In genomic region chr14:78984296-78984695, GRCm38 (mm10) we compare ENCODE assay signal across 10 mouse cellular contexts.
DNase-seq lines count a peak whose midpoint lies in the region; ATAC-seq and TF ChIP-seq lines count a peak whose summit lies in the region.
"Had no signal": no experiment of that assay in that cellular context is flagged by ENCODE, and none has a peak within 500 bp of the region (broad histone marks: within the 10 kb centered on the region; RNA-seq: fewer than 3 reads in every experiment).

No protein-coding gene starts in this region.

- no peak for TF ChIP-seq EP300 in MEL (IDR thresholded peaks at IDR 0.05; ENCODE audit: low read depth in 1 of 2, low read length in 2 of 2)

- no peaks in the 10 kb centered on the region for H3K79me2 ChIP-seq in MEL (ENCODE audit: control insufficient read depth, insufficient read depth, low read length, poor library complexity)

- no peak for TF ChIP-seq POLR2A in MEL (IDR thresholded peaks at IDR 0.05; ENCODE audit: control insufficient read depth in 1 of 2, insufficient read depth in 1 of 2, low read depth in 1 of 2, low read length in 2 of 2, poor library complexity in 1 of 2)

- no peak overlapping the region for H3K4me2 ChIP-seq in liver, embryonic 12.5 days
- H3K4me2 ChIP-seq: hindbrain, embryonic 15.5 days had no signal

- TF ChIP-seq RAD21 in MEL (IDR thresholded peaks at IDR 0.05; ENCODE audit: low read depth, low read length), result no peak

- H3K9ac ChIP-seq in MEL (ENCODE audit: control insufficient read depth, low read depth, low read length, poor library complexity, severe bottlenecking), result no peak overlapping the region
- no peak overlapping the region for H3K9ac ChIP-seq in liver, embryonic 12.5 days
- H3K9ac ChIP-seq: hindbrain, embryonic 15.5 days had no signal

- no peaks in the 10 kb centered on the region for H3K27me3 ChIP-seq in MEL (ENCODE audit: control insufficient read depth in 1 of 2, insufficient read depth in 2 of 2, low read length in 2 of 2)
- H3K27me3 ChIP-seq in liver, embryonic 12.5 days (replicated peaks), result no peaks in the 10 kb centered on the region
- H3K27me3 ChIP-seq: hindbrain, embryonic 15.5 days had no signal

- ATAC-seq in liver, embryonic 12.5 days, result no peak

- no peak overlapping the region for H3K4me3 ChIP-seq in MEL (ENCODE audit: control insufficient read depth in 1 of 2, insufficient read depth in 1 of 2, low read depth in 2 of 2, low read length in 2 of 2)
- H3K4me3 ChIP-seq in liver, embryonic 12.5 days, result no peak overlapping the region
- H3K4me3 ChIP-seq: hindbrain, embryonic 15.5 days had no signal

- H3K36me3 ChIP-seq in MEL (ENCODE audit: control insufficient read depth in 1 of 2, insufficient read depth in 2 of 2, low read length in 2 of 2), result peaks cover 0 to 2% of the 10 kb centered on the region in 2 experiments; a peak in 3 of 4 replicates
- no peaks in the 10 kb centered on the region for H3K36me3 ChIP-seq in liver, embryonic 12.5 days
- H3K36me3 ChIP-seq: hindbrain, embryonic 15.5 days had no signal

- peak; percentile 10 to 16 for DNase-seq in kidney, adult 8-10 months
- no peak for DNase-seq in kidney, adult 18-20 months
- peak; percentile 72 for DNase-seq in MEL (ENCODE audit: low read depth, low spot score)
- DNase-seq in brain, adult 2 months (ENCODE audit: low read depth, low spot score), result peak; percentile 77
- peak; percentile 22 to 31 for DNase-seq in left cerebral cortex, adult 18-20 months (ENCODE audit: low spot score in 2 of 2)
- DNase-seq in Muller cell, postnatal 12 days (ENCODE audit: inconsistent ontology term), result no peak
- DNase-seq in neural tube, embryonic 10.5 days (ENCODE audit: extremely low spot score, low spot score), result no peak
- DNase-seq: cerebellum, adult 2 months had no signal

- peaks cover 0 to 3% of the 10 kb centered on the region in 2 experiments; a peak in 1 of 4 replicates for H3K4me1 ChIP-seq in MEL (ENCODE audit: control insufficient read depth in 1 of 2, insufficient read depth in 2 of 2, low read length in 2 of 2)
- no peaks in the 10 kb centered on the region for H3K4me1 ChIP-seq in liver, embryonic 12.5 days
- H3K4me1 ChIP-seq: hindbrain, embryonic 15.5 days had no signal

- no peak overlapping the region for H3K27ac ChIP-seq in MEL (ENCODE audit: control insufficient read depth, low read depth, low read length)
- no peak overlapping the region for H3K27ac ChIP-seq in liver, embryonic 12.5 days
- H3K27ac ChIP-seq: hindbrain, embryonic 15.5 days had no signal

- TF ChIP-seq CTCF in MEL (IDR thresholded peaks at IDR 0.05 in 2 of 3, conservative IDR thresholded peaks at IDR 0.05 in 1 of 3; ENCODE audit: control insufficient read depth in 1 of 3, insufficient read depth in 1 of 3, low read depth in 2 of 3, low read length in 3 of 3, poor library complexity in 1 of 3, severe bottlenecking in 1 of 3), result no peak

- 66% methylated on average over 2 of the region's 2 CpGs for WGBS in liver, embryonic 12.5 days (ENCODE audit: insufficient replicate concordance)

- H3K9me3 ChIP-seq in MEL (replicated peaks; ENCODE audit: insufficient read depth, low read length), result no peaks in the 10 kb centered on the region
- no peaks in the 10 kb centered on the region for H3K9me3 ChIP-seq in liver, embryonic 12.5 days (replicated peaks)
- H3K9me3 ChIP-seq: hindbrain, embryonic 15.5 days had no signal

TF ChIP-seq in MEL, 35 proteins besides CTCF, POLR2A, EP300 and RAD21:
- TF ChIP-seq KAT2A (conservative IDR thresholded peaks at IDR 0.05; ENCODE audit: low read depth, low read length) (no peak), SIN3A (IDR thresholded peaks at IDR 0.05; ENCODE audit: low read length) (no peak), MAFK (IDR thresholded peaks at IDR 0.05; ENCODE audit: borderline replicate concordance, low read depth, low read length) (no peak), NRF1 (IDR thresholded peaks at IDR 0.05; ENCODE audit: insufficient read depth, low read depth, low read length, poor library complexity, severe bottlenecking) (no peak), ETS1 (IDR thresholded peaks at IDR 0.05; ENCODE audit: low read depth, low read length) (no peak), MYC (IDR thresholded peaks at IDR 0.05; ENCODE audit: low read depth, low read length) (no peak), RCOR1 (IDR thresholded peaks at IDR 0.05; ENCODE audit: low read depth, low read length) (no peak), CHD2 (IDR thresholded peaks at IDR 0.05; ENCODE audit: low read length) (no peak), USF1 (IDR thresholded peaks at IDR 0.05; ENCODE audit: low read depth, low read length) (no peak), ELF1 (IDR thresholded peaks at IDR 0.05; ENCODE audit: low read depth, low read length) (no peak), USF2 (IDR thresholded peaks at IDR 0.05; ENCODE audit: borderline replicate concordance in 1 of 2, insufficient read depth in 1 of 2, low read depth in 1 of 2, low read length in 2 of 2) (no peak), HCFC1 (IDR thresholded peaks at IDR 0.05; ENCODE audit: low read depth, low read length) (no peak), MYB (IDR thresholded peaks at IDR 0.05; ENCODE audit: low read depth, low read length) (no peak), ZC3H11A (IDR thresholded peaks at IDR 0.05; ENCODE audit: low read depth, low read length) (no peak), GABPA (IDR thresholded peaks at IDR 0.05; ENCODE audit: low read depth, low read length) (no peak), GATA1 (IDR thresholded peaks at IDR 0.05; ENCODE audit: low read depth, low read length) (no peak), JUND (IDR thresholded peaks at IDR 0.05; ENCODE audit: low read depth, low read length) (no peak), ZMIZ1 (IDR thresholded peaks at IDR 0.05; ENCODE audit: low read depth, low read length) (no peak)

Comparison
In these comparisons a context has a peak if more than half of its experiments do, and no peak if none do; other contexts are left out.
1. DNase-seq: peak in kidney, adult 8-10 months (2 of 2), MEL (single experiment), brain, adult 2 months (single experiment) and left cerebral cortex, adult 18-20 months (2 of 2); none in kidney, adult 18-20 months (single experiment), Muller cell, postnatal 12 days (single experiment) and neural tube, embryonic 10.5 days (single experiment).